Mouse (Mus musculus): Measurements from ENCODE around the gene Cacna1c.

Gene Cacna1c

DNA sequence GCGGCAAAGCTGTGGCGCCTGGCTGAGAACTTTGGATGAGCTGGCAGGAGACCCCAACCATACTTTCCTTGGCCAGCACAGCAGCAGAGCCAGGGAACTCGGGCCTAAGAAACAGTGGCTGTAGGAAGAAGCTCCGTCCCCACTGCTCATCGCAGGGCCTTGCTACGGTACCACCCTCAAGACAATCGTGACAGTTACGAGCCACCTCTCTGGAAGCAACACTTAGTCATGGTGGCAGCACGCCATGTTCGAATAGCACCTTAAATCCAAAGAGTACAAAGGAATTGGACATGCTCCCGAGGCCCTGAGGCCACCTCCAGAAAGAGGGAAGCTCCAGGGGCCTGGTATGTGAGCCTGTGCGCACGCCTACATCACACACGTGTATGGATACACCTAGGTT lies 219.6 kb downstream of the Cacna1c start:
- in situ Hi-C loops (cut with MboI, MseI), result no loop called here

DNA sequence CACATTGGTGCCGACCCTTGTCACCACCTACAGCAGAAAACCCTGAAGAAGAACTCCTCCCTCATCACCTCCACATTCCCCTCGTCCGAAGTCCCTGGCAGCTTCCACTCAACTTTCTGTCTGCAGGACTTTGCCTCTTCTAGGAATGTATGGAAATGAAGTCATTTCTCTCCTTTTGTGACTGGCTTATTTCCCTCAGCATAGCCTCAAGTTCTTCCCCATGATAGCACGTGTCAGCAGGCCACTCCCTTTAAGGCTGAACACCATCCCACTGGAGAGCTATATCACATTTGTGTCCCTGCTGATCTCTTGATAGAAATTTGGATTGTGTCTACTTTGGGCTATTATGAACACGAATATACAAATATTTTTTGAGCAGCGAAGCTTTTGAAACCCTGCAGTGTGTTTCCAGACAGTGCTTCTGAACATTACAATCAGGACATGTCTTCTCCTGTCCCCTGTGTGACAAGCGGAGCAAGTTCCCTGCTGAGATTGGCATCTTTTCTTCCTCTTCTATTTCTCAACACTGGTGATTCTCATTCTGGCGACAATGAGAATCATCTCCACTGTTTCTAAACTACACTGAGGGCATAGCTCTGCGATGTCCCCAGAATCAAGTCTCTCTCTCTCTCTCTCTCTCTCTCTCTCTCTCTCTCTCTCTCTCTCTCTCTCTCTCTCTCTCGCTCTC lies 224.2 kb downstream of the Cacna1c start:
- in situ Hi-C loops (cut with MboI, MseI), result no loop called here

DNA sequence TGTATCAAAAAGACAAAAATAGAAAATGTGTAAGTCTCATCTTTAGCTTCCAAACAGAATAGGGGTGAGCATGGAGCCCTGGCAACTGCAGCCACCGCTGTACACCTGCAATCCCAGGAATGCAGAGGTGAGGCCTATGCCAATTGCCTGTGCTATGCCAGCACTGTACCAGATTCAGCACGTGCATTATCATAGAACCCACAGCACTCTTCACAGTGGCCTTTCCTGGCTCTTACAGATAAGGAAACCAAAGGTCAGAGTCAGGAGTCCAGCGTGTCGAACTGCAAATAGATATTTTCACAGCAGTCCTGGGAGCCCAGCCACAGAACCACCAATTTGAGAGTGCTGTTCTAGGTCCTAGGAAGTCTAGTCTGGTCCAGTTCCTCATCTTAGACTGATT lies 227.4 kb downstream of the Cacna1c start:
- in situ Hi-C loops (cut with MboI, MseI), result loop anchor here in 1 of 2 experiments (10.0 kb wide), 1 partner anchor 1976 kb away; no protein-coding TSS in a partner anchor

DNA sequence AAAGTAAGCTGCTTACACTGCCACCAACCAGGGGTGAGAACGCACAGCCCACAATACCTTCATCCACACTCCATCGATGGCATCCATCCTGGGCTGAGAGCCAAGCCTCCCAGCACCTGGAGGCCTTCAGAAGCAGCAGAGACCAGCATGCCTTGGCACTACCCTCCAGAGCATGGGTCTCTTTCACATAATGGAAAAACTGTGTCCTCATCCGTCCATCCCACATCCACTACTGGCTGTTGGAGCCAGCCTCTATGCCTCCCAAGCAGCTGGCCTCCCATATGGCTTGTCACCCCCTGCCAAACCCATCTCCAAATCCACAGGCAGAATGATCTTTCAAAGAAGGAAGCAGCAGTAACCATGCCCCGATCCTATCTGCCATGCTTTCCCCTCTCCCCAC lies 229.3 kb downstream of the Cacna1c start:
- in situ Hi-C loops (cut with MboI, MseI), result loop anchor here in 1 of 2 experiments (10.0 kb wide), 1 partner anchor 1978 kb away; no protein-coding TSS in a partner anchor

DNA sequence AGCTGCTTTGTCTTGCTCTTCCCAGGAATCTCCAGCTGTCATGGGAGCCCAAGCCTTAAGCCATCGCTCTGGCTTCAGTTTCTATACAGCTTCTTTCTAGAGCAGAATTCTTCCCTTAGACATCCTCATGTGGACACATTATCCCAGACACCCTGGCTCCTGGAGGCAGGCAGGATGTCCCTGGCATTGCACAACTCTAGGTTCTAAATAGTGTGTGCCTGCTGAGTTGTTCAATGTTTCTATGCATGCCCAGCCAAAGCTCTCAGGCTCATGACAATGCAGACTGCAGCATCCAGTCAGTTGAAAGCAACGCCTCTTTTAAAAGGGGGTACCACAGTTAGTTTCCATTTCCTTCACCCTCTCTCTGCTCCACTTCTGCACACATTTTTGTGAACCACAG lies 230.6 kb downstream of the Cacna1c start:
- in situ Hi-C loops (cut with MboI, MseI), result loop anchor here in 1 of 2 experiments (10.0 kb wide), 1 partner anchor 1979 kb away; no protein-coding TSS in a partner anchor

DNA sequence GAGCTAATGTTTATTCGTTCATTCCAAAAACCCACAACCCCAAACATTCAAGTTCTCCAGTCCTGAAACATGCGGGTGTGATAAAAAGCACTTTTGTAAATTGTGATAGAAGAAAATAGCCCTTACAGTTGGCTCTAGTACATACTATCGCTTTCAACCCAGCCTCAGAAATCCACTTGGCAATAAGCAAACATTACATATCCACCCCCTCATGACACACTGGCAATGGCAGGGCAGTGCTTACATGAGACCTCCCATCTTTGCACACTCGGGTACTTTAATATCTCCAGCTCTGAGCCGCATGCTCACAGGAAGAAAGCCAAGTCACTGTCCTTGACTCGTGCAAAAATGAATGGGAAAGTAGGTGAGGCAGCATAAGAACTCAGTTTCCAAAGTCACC lies 232.4 kb downstream of the Cacna1c start:
- in situ Hi-C loops (cut with MboI, MseI), result loop anchor here in 1 of 2 experiments (10.0 kb wide), 1 partner anchor 1981 kb away; no protein-coding TSS in a partner anchor

DNA sequence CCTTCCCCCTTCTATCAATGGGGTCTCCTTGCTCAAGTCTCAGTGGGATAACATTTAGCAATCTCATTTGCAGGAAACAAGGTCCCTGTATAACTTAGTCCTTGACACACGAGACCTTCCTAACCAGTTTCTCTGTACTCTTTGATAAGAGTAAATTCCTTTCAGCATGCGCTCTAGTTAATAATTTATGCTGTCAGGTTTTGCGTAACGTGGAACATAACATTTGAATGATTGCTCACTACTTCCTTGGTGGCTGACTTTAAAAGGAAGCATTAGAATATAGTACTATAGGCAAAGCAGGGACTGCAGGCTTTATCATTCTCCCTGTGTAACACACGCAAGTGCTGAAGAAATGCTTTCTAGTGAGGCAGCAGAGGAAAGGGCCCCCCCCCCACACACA lies 232.9 kb downstream of the Cacna1c start:
- in situ Hi-C loops (cut with MboI, MseI), result loop anchor here in 1 of 2 experiments (10.0 kb wide), 1 partner anchor 1982 kb away; no protein-coding TSS in a partner anchor

DNA sequence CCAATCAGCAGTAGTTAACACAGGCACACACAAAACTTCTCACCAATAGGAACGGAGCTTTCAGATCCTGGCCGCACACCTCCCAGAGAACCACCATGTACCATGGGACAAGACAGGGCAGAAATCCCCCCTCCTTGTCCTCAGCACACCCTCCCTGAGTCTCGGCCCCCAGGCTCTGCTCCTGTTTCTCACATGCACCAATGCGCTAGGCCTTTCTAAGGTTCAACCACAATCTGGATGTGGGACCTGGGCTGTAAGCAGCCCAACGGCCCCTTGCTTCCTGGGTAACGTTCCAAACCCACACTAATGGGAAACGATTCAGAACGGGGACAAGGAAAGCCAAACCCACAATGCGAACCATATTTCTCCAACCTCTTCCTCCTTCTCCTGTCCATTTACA lies 237.7 kb downstream of the Cacna1c start:
- in situ Hi-C loops (cut with MboI, MseI), result no loop called here

DNA sequence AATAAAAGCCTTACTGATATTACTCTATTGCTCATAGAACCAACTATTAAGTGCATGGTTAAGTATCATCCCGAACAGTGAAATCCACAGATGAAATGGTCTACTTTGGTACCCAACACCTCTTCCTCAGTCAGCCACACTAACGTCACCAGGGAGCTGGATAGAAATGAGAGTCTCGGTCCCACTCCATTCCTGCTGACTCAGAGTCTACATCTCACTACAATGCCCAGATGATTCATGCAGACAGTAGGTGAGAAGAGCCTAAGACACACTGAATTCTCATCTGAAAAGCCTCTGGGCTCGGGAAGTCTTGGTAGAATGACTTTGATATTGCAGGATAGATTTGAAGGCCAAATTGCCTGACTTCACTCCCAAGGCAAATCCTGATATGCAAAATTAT lies 240.0 kb downstream of the Cacna1c start:
- in situ Hi-C loops (cut with MboI, MseI), result no loop called here

DNA sequence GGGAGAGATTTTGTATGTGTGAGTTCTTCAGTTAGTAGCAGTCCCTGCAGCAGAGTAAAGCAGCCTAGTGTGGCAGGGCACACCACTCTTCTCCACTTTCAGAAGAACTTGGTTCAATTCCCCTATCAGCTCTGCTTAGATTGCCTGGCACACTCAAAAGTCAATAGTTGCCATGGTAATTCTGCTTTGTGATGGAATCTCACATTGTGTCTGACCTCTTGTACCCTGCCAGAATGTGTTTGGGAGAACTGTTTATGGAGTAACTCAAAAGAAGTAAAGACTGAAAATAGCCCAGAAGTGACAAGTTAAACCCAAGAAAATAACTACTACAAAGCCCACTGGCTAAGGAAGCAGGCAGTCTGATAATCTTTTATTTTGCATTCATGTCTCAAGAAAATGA lies 240.4 kb downstream of the Cacna1c start:
- in situ Hi-C loops (cut with MboI, MseI), result no loop called here

DNA sequence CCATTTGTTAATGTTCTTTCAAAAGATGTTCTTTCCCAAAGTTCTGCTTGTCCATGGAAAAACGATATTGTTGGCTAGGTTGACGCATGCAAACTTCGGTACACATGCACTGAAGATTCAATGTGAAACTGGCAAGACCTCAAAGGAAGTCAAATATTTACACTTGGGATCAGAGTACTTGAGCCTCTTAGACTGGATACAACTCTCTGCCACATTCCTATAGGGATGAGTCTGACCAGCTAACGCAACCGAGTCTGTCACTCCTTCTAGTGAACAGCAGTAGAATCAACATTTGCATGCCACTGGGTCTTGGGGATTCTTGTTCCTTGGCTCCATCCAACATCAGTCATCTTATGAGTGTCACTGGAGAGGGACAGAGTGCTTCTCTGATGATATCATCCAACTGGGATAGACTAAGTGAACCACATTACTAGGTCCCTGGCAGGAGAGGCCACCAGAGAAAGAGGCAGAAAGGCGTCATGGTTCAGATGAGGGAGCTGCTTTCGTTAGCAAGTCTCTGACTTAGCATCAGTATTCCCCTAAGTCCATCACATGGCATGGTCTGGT lies 241.1 kb downstream of the Cacna1c start:
- in situ Hi-C loops (cut with MboI, MseI), result no loop called here

DNA sequence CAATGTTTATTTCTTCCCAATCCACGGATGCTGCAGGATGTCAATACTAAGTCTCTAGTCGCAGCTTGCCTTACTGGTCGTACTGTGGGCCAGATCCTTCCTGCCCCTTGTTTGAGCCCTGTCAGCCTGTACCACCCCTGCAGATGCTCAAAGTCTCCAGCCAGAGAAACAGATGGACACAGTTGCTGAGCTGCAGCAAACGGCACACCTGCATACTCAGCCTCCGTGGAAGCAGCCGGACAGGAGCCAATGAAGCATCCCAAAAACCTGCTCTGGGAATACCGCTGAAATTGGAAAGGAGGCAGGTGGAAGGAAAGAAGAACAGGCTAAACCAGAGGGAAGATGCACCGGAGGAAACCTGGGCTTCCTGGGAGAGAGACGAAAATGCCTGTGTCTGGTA lies 243.8 kb downstream of the Cacna1c start:
- in situ Hi-C loops (cut with MboI, MseI), result no loop called here

DNA sequence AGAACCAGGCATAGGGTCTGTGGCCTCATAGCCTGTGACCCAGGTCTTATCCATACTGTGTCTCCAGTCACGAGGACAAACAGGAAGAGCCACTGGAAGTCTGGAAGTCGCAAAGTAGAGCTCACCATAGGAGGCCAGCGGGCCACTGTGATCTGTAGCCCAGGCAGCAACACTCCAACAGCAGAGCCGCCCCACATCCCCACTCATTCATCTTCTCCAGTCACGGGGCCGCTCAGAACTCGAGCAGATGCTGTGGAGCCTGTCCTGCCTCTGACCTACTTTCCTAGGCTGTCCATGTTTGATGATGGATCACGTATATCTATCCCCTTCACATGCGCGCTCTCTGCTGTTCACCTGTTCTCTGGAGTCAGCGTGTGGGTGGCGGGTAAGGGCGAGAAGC lies 246.0 kb downstream of the Cacna1c start:
- in situ Hi-C loops (cut with MboI, MseI), result no loop called here

DNA sequence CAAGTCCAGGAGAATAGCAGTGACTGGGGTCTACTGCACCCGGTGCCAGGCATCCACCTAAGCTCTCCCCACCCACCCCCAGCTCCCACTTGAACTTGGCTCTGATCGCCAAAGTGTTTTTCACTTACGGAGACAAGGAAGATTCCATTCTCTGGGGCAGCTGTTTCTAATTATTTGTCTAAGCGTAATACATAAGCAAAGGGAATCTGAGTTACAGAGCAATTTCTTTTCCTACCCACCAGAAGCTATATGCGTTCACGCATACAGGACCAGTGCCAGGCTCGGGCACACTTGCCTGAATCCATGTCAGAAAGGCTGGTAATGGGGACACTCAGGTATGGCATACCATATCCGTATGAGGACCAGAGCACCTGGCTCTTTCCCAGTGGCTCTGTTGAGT lies 248.9 kb downstream of the Cacna1c start:
- in situ Hi-C loops (cut with MboI, MseI), result no loop called here

DNA sequence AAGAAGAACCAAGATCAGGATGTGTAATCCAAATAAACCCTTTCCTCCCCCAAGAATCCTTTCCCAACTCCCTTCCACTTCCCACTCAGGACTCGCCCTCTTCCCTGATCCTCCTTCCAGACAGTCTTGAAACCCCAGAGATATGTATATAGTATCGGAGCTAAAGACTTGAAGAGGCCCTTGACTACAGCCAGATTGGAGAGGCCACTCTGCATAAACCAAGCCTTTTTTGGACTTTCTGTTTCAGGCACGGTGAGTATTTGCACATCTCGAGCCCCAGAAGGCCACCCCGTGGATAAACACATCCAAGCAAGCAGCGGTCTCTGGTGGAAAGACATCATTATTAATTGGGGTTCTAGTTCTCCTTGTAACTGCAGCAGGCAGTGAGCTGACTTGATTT lies 249.6 kb downstream of the Cacna1c start:
- in situ Hi-C loops (cut with MboI, MseI), result no loop called here

DNA sequence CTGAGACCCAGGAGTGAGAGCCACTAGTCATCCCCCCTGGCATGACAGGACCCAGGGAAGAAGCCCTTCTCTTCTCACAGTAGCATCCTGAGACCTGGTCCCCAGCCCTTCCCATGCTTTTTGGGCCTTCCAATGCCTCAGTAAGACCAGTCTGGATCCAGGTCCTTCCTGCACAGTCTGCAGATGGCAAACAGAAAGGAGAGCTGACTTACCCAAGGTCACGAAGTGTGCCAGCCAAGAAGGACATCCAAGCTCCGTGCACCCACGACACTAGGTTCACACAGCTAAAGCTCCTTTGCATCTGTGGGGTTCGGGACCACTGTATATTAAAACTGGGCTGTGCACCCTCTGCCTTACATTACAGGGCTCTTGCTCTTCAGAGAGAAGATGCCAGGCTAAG lies 252.1 kb downstream of the Cacna1c start:
- in situ Hi-C loops (cut with MboI, MseI), result no loop called here

DNA sequence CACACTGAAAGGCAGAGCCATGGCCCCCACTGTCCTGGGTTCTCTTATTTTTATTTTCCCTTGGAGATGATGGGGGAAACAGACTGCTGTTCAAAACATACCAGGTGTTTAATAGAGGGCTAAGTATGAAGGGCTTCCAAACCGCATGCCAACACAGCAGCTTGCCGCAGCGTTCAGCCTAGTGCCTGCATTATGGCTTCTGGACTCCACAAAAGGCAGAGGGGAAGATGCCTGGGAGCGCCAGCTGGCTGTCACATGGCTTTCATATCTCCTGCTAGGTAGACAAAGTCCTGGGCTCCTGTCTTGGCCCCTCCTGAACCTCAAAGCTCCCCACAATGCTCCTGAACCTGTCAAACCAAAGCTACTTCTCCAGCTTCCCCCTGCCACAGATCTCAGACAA lies 254.4 kb downstream of the Cacna1c start:
- in situ Hi-C loops (cut with MboI, MseI), result no loop called here

DNA sequence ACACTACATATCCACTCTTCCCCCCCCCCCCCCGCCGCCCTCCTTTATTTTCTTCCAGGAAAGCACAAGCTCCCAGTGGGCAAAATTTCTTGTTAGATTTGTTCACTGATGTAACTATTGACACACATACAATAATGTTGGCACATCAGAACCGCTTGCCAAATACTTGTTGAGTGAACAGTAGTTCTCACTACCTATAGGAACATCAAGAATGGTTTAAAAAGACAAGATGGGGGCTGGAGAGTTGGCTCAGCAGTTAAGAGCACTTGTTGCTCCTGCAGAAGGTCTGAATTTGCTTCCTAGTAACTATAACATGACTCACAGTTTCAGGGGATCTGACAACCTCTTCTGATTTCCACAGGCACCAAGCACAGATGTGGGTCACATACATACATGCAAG lies 255.2 kb downstream of the Cacna1c start:
- in situ Hi-C loops (cut with MboI, MseI), result no loop called here

DNA sequence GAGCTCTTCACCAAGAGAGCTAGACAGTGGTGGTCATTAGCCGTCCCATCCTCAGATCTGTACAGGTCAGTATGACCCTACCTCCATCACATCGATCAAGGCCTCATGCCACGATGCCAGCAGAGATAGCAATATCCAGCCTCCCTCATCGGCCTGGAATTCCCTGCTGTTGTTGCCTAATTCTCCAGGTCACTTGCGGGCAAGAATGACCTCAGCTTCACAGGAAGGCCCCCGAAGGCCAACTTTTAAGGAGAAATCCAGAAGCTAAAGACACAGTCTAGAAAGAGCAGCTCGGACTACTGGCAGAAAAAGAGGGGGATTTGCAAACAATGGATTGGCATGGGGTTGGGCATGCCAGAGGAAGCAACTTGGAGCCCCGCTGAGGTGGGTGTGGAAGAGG lies 256.6 kb downstream of the Cacna1c start:
- in situ Hi-C loops (cut with MboI, MseI), result no loop called here

DNA sequence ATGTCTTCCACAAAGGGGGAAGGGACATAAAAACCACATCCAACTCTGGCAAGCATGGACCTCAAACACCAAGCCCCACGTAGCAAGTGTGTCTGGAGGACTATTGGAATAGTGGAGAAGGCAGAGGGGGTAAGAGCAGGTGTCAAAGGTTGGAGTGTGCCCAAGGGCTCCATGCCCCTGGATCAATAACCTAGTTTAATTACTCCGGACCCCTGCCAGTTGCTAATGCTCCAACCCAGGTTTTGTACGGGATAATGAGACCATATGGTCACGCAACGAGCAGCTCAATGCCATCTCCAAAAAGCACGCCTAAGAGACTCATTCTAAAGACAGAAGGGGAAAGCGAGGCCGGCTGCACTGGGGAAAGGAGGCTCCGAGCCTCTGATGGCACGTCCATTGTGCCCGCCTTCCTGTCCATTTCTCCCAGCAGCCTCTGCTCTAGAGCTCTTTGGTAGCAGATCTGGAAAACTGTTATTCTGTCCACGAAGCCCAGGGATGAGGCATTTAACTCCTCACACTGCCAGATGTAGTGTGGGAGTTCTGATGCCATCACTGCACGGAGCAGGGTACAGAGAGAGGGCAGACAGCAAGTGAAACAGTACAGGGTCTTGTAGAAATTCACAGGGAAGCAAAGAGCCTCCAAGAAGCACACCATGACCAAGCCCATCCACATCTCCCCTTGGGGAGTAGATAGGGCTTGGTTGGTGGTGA lies 257.7 kb downstream of the Cacna1c start:
- in situ Hi-C loops (cut with MboI, MseI), result no loop called here

DNA sequence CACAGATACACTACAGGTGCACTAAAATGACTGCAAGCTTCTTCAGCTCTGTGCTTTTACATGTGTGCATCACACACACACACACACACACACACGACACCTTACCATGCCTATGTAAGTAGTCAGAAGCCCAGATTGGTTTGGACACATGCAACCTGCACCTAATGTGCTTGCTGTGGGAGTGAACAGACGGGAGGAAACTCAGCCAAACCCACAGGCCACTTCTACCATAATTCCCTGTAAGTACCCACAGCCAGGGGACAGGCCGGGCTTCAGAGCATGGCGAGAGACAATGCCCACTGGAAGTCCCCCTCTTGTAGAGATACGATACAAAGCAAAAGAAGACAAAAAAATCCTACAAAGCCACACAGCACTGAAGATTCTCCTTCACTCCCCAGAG lies 258.7 kb downstream of the Cacna1c start:
- in situ Hi-C loops (cut with MboI, MseI), result no loop called here

DNA sequence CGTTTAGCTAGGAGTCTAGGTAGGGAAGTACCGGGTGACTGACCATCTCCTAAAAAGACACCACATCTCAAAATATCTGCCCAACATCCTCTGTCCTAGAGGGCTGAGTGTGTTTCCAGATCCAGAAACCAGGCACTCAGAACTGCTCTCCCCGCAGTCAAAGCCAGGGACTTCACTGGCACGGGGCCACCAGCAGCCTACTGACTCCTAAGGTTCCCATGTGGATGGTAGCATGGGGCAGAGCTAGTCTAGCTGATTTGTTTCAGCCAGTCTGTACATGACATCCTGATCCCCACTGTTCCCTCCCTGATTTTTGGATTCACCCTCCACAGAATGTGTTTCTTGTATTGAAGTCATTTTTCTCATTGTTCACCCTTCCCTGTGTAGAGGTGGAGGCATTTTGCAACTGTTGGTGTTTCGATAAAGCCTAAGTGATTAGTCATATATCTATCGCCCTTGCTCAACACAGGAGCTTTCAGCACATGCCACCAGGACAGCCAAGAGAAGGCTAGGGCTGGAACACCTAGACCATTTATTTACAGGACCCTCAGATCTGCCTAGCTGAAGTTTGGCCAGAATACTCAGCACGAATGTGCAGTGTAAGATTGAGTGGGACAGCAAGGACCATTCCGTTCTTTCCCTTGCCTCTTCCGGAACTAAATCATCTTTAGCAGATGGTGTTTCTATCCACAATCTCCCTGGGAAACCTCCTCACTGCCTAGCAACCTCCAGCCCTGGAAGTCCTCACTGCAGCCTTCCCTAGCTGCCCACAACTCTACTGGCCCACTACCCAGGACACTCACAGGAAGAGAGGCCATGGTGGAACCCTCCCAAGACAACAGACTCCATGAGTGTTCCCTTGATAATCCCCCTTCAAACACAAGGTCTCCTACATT lies 260.4 kb downstream of the Cacna1c start:
- in situ Hi-C loops (cut with MboI, MseI), result no loop called here
